Mouse (Mus musculus): ENCODE measurements around the gene Unc93b1.

The Unc93b1 gene

DNA sequence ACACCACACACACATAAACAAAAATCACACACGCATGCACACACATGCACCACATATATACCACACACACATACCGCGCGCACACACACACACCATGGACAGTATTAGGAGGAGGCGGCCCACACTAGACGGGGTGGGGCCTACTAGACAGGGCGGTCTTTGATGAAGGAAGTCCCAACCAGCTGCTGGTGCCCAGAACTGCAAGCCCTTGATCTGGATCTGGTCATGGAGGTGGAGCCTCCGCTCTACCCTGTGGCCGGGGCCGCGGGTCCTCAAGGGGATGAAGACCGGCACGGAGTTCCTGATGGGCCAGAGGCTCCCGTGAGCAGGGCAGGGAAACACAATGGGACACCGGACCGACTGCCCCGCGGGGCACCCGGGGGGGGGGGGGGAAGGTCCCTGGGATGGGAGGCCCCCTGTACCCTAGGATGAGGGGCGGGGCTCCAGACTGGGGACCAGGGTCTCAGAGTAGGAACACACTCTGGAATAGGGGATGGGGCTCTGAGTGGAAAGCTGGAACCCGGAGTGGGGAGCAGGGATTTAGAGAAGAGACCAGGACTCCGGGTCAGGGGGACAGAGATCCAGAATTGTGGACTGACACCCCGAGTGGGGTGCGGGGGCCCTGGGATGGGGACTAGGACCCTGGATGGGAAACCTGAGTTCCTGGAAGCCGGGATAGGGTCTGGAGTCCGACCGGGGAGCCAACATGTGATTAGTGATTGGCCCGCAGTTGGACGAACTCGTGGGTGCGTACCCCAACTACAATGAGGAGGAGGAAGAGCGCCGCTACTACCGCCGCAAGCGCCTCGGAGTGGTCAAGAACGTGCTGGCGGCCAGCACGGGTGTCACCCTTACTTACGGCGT, at the start of gene Unc93b1:
Gene Unc93b1, plus strand, starts transcription at position 155 of the 864 bp plus-strand sequence.
- DNase-seq (ENCODE audit: low spot score in 2 of 2), result no peak

GRCm38 (mm10) chr19:3889096-3889495, 45.9 kb upstream of the Unc93b1 start:
- DNase-seq (ENCODE audit: low spot score in 2 of 2), result no peak

- DNase-seq (ENCODE audit: low spot score in 2 of 2), result no peak
These were observed 44.8 kb upstream of the Unc93b1 start for GRCm38 (mm10) chr19:3890181-3890580.

DNA sequence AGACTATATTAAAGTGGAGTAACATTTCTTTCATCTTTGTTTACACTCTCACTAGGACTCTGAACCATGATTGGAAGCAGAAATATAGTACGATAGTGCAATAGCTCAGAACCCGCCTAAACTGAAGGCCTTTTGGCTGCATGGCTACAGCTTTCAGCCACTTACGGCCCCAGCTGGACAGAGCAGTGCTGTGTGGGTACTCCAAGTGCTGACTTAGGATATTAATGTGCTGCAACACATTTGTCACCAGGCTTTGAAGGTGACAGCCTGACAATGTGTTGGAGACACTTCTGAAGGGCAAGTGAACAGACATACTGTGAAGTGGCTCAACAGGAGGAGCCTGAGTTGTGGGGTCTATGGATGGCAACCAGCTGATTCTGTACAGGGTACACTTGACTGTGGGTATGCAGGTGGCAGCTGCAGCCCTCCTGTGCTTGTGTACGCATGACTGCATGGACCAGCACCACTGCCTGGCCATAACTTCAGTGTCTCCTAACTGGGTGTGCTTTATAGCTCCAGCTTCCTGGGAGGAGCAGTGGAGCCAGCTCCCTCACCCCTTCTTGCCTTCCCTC, 41.4 kb upstream of the Unc93b1 start:
- DNase-seq (ENCODE audit: low spot score in 2 of 2), result no peak

DNA sequence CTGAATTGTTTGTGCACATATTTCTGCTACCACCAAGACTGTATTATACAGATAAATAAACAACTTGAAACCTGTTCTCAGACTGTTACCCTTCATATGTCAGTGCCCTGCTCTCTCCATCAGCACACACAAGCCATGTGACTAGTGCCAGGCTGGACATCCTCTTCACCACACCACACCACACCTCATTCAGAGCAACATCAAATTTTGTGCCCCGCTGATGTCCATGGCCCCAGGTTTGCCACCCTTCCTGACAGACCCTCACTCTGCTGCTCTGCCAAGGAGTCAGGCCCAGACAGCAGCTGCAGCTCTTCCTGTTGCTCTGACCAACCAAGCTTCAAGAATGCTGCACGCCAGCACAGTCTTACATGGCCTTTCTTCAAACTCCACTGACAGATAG, 40.7 kb upstream of the Unc93b1 start:
- no peak for DNase-seq (ENCODE audit: low spot score in 2 of 2)

DNA sequence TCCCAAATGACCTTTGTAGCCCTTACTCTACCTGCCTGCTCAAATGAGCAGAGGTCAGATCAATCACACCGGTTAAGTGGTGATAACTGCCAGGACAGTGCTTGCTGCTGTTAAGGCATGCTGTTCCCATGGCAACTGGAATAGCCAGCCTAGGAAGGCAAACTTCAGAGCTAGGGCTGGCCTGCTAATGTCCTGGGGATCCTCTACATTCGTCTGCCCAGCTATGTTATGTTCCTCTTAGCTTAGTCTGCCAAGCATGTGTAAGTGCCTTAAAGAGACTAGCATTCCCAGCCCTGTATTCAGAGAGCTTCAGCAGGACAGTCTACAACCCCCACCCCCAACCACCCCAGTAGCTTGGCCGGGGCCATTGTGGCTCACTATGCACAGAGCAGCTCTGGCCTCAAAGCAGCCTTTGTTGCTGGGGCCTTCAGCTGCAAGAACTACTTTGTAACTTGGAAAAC, 39.8 kb upstream of the Unc93b1 start:
- no peak for DNase-seq (ENCODE audit: low spot score in 2 of 2)

- no peak for DNase-seq (ENCODE audit: low spot score in 2 of 2)
These were observed 38.8 kb upstream of the Unc93b1 start for GRCm38 (mm10) chr19:3896208-3896607.

DNA sequence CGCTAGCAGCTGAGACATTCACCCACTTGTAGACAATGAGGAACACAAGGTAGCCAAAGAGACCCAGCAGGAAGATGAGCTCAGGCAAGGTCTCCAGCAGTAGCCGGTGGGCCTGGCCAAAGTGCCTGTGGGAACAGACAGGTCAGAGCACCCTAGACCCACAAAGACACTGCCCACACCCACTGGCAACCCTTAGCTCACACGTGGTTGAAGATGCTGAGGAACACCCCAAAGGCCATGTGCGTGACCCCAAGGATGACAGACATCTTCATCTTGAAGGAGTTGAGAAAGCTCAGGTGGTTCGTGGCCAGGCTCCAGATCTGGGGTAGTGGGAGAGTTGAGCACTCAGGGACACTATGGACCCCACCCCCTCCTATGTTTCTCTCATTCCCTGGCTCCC, 37.4 kb upstream of the Unc93b1 start:
- DNase-seq (ENCODE audit: low spot score in 2 of 2), result no peak

DNA sequence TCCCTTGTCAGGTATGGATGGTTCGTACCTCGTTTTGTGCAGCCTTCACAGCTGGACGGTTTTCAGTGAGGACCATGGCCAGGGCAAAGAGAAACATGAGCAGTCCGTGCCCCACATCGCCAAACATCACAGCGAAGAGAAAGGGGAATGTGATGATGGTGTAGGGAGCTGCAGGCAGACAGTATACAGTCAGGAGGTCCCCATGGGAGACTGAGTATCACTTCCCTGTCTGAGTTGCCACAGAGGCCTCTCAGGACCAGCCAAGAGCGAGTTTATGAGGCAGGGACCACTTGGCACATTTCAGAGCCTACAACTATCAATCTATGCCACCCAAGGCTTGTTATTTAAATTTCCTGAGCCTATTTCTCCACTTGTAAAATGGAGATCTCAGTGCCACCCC, 36.0 kb upstream of the Unc93b1 start:
- DNase-seq (ENCODE audit: low spot score in 2 of 2), result no peak

- DNase-seq (ENCODE audit: low spot score in 2 of 2), result no peak
These were observed 35.4 kb upstream of the Unc93b1 start for GRCm38 (mm10) chr19:3899618-3900017.

DNA sequence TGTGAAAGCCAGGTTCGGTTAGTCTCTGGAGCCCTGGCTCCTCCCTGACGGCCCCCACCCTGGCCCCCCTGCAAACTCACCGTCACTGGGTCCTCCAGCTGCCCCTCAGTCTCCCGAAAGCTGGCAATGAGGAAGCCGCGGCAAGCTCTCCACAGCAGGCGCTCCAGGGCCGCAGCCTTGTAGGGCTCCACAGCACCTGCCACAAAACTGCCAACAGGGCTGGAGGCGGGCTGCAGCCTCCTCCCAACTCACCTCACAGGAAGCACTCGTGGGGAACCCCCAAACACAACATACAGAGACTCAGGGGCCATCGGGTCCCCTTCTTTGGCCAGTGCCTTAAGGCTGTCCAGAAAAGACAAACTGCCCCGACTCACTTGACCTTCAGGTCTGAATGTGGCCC, 32.0 kb upstream of the Unc93b1 start:
- DNase-seq (ENCODE audit: low spot score in 2 of 2), result no peak

DNA sequence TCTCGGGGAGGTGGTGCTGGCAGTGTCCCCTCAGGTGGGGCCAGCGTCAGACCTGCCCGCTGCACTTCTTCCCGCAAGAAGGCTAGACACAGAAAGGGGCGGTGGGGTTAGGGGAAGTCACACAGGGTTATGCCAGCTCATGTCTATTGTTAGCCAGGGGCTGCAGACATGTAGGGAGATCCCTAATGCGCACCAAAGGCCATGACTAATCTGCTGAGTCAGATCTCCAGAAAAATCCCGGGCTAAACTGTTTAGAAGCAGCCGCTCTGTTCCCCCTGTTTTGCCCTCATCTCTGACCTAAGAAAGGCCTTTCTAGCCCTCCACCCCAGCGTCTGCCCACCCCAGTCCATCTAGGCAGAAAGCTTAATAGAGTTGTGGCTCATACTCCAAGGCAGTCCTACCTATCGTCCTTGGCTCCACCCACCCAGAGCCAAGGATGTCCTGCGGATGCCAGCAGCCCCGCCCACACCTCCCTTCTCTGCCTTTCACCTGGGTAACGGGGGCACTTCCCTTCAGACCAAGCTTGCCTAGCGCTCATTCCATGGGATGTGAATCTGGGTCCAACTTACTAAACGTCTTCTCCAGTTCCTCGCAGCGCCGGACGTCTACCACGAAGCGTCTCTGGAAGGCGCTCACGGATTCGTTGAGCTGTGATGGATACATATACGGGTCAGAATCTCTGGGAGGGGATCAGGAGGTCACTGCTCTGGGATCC, 31.2 kb upstream of the Unc93b1 start:
- no peak for DNase-seq (ENCODE audit: low spot score in 2 of 2)

- no peak for DNase-seq (ENCODE audit: low spot score in 2 of 2)
These were observed 30.7 kb upstream of the Unc93b1 start for GRCm38 (mm10) chr19:3904363-3904675.

GRCm38 (mm10) chr19:3905261-3905969, 29.6 kb upstream of the Unc93b1 start:
- DNase-seq (ENCODE audit: low spot score in 2 of 2), result no peak

GRCm38 (mm10) chr19:3906326-3906725, 28.7 kb upstream of the Unc93b1 start:
- no peak for DNase-seq (ENCODE audit: low spot score in 2 of 2)

GRCm38 (mm10) chr19:3906795-3907786, 27.9 kb upstream of the Unc93b1 start, which contains the start of gene Tcirg1:
Tcirg1 (minus strand) TSS chr19:3907133.
- DNase-seq (ENCODE audit: low spot score in 2 of 2), result peak in 1 of 2 experiments; percentile 50

DNA sequence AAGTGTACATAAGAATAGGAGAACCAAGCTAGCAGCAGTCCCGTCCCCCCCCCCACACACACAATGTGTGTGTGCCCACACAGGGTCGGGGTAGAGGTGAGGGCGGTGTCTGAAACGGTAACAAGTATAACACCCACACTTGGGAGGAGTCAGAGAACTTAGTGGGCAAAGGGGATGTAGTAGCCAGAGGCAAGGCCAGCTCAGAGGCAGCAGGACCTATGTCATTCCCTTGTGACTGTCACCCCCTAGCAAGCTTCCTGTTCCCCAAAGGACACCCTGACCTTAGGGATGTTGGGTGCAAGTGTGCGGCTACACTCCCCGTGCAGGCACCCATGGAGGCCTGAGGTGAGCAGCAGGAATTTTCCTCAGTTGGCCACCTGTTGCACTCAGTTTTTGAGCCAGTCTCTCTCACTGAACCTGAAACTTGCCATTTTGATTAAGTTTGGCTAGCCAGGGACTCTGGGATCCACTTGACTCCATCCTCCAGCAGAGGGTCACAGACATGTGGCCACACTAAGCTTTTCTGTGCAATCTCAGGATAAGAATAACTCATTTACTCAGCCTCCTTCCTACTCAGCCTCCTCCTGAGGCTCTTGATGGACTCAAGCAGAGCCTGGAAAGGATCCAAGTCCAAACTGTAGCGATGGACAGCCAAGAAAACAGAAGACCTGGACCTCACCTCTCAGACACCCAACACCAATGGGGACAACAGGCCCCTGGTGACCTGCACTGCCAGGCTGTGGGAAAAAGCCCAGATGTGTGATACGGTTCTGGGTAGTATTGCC, 26.9 kb upstream of the Unc93b1 start:
- DNase-seq (ENCODE audit: low spot score in 2 of 2), result no peak

DNA sequence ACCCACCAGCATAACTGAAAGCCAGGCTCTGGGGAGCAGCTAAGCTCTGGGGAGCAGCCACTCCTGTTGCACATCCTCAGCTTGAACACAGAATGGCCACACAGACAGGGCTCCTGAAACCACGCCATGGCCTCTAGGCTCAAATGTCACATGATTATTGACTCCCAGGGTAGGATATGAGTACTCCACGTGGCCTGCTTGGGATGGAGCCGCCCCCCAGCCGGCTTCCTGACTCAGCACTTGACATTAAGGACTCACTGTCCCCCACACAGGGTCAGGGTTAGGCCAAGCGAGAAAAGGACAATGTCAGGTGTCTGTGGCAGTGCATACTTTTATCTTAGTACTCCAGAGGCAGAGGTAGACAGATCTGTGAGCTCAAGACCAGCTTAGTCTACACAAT, 24.8 kb upstream of the Unc93b1 start:
- DNase-seq (ENCODE audit: low spot score in 2 of 2), result no peak

GRCm38 (mm10) chr19:3912337-3913204, 22.4 kb upstream of the Unc93b1 start, which contains the start of gene Ndufs8:
Ndufs8 (minus strand) TSS chr19:3912774.
- DNase-seq (ENCODE audit: low spot score in 2 of 2), result peak; percentile 92 to 97
